Mouse (Mus musculus): ENCODE measurements around the gene Golph3. TPM values are rescaled to one million over a fixed set of nuclear protein-coding genes. Genes with fewer than 3 reads are reported as not detected.

The Golph3 gene
- total and polyA plus RNA-seq, 3 experiments: 81.1 to 149 (median 99.2) TPM

GRCm38 (mm10) chr15:12340536-12341400 lies 19.5 kb downstream of the Golph3 start (continued):
- peak; percentile 71 for TF ChIP-seq BHLHE40 (IDR thresholded peaks at IDR 0.05; ENCODE audit: borderline replicate concordance, low read depth, low read length)
- TF ChIP-seq UBTF (IDR thresholded peaks at IDR 0.05; ENCODE audit: borderline replicate concordance, insufficient read depth, low read depth, low read length): no peak
- peak; percentile 70 for TF ChIP-seq ZMIZ1 (IDR thresholded peaks at IDR 0.05; ENCODE audit: low read depth, low read length)
- TF ChIP-seq USF2 (IDR thresholded peaks at IDR 0.05; ENCODE audit: borderline replicate concordance in 1 of 2, insufficient read depth in 1 of 2, low read depth in 1 of 2, low read length in 2 of 2): no peak; a peak in 1 of 4 replicates

DNA sequence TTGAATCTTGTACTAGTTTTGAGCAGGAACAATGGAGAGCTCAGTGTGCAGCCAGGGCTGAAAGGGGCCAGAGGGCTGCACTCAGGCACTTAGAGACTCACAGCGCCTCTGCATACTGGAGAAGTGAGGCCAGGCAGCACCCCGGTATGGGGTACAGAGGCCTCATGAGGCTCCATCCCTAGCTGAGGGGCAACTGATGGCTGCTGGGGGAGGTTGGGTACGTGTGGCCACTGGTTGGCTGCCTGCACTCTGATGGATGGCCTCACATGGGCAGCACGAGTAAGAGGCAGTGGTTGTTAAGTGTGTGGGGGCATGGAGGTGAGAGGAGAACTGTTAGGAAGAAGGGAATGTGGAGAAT lies 20.1 kb downstream of the Golph3 start:
- H3K27ac ChIP-seq (ENCODE audit: control insufficient read depth, low read depth, low read length): peak overlapping the region; percentile 99
- no peak for DNase-seq (ENCODE audit: low read depth, low spot score)
- no peaks in the 10 kb centered on the region for H3K27me3 ChIP-seq (ENCODE audit: control insufficient read depth in 1 of 2, insufficient read depth in 2 of 2, low read length in 2 of 2)
- H3K9ac ChIP-seq (ENCODE audit: control insufficient read depth, low read depth, low read length, poor library complexity, severe bottlenecking): peak overlapping the region; percentile 59
- H3K9me3 ChIP-seq (replicated peaks; ENCODE audit: insufficient read depth, low read length): no peaks in the 10 kb centered on the region
- peaks cover 35 to 47% of the 10 kb centered on the region in 2 experiments for H3K4me1 ChIP-seq (ENCODE audit: control insufficient read depth in 1 of 2, insufficient read depth in 2 of 2, low read length in 2 of 2)
- H3K36me3 ChIP-seq (ENCODE audit: control insufficient read depth in 1 of 2, insufficient read depth in 2 of 2, low read length in 2 of 2): peaks cover 25 to 62% of the 10 kb centered on the region in 2 experiments
- peaks cover 36% of the 10 kb centered on the region for H3K79me2 ChIP-seq (ENCODE audit: control insufficient read depth, insufficient read depth, low read length, poor library complexity)
- no peak for TF ChIP-seq ETS1 (IDR thresholded peaks at IDR 0.05; ENCODE audit: low read depth, low read length)
- TF ChIP-seq ZNF384 (IDR thresholded peaks at IDR 0.05; ENCODE audit: low read depth, low read length): no peak
- no peak for TF ChIP-seq KAT2A (conservative IDR thresholded peaks at IDR 0.05; ENCODE audit: low read depth, low read length)
- TF ChIP-seq MAZ (IDR thresholded peaks at IDR 0.05; ENCODE audit: low read depth, low read length): no peak
- TF ChIP-seq CHD1 (IDR thresholded peaks at IDR 0.05; ENCODE audit: low read depth, low read length): no peak
- no peak for TF ChIP-seq ZC3H11A (IDR thresholded peaks at IDR 0.05; ENCODE audit: low read depth, low read length)
- TF ChIP-seq NELFE (IDR thresholded peaks at IDR 0.05; ENCODE audit: low read depth, low read length): no peak
- TF ChIP-seq ELF1 (IDR thresholded peaks at IDR 0.05; ENCODE audit: low read depth, low read length): no peak
- no peak; a peak in 1 of 4 replicates for TF ChIP-seq POLR2A (IDR thresholded peaks at IDR 0.05; ENCODE audit: control insufficient read depth in 1 of 2, insufficient read depth in 1 of 2, low read depth in 1 of 2, low read length in 2 of 2, poor library complexity in 1 of 2)
- TF ChIP-seq SMC3 (IDR thresholded peaks at IDR 0.05; ENCODE audit: low read depth, low read length): no peak
- TF ChIP-seq ZMIZ1 (IDR thresholded peaks at IDR 0.05; ENCODE audit: low read depth, low read length): no peak
- TF ChIP-seq MAFK (IDR thresholded peaks at IDR 0.05; ENCODE audit: borderline replicate concordance, low read depth, low read length): no peak
- TF ChIP-seq BHLHE40 (IDR thresholded peaks at IDR 0.05; ENCODE audit: borderline replicate concordance, low read depth, low read length): no peak
- no peak for TF ChIP-seq E2F4 (IDR thresholded peaks at IDR 0.05; ENCODE audit: borderline replicate concordance, low read depth, low read length)
- TF ChIP-seq EP300 (IDR thresholded peaks at IDR 0.05; ENCODE audit: low read depth in 1 of 2, low read length in 2 of 2): no peak
- TF ChIP-seq MYB (IDR thresholded peaks at IDR 0.05; ENCODE audit: low read depth, low read length): no peak
- TF ChIP-seq GABPA (IDR thresholded peaks at IDR 0.05; ENCODE audit: low read depth, low read length): no peak
- no peak for TF ChIP-seq POLR2AphosphoS5 (IDR thresholded peaks at IDR 0.05; ENCODE audit: borderline replicate concordance, low read depth, low read length)
- TF ChIP-seq ZKSCAN1 (IDR thresholded peaks at IDR 0.05; ENCODE audit: low read depth, low read length): no peak
- H3K4me3 ChIP-seq (ENCODE audit: control insufficient read depth in 1 of 2, insufficient read depth in 1 of 2, low read depth in 2 of 2, low read length in 2 of 2): peak overlapping the region; percentile 2 to 13; a peak in 2 of 4 replicates

All from MEL (cell line).